Mouse (Mus musculus) neural tube, embryonic 11.5 days (tissue): Measurements from ENCODE around the gene Tff2. TPM values are rescaled to one million over a fixed set of nuclear protein-coding genes. Genes with fewer than 3 reads are reported as not detected.

Source experiments
- ATAC-seq: fragments of 200-750 bp; cut with Nextera tagmentation; 2 replicates; pipeline ENCODE4 v1.8.0; 2017; ENCODE audit warnings: moderate number of reproducible peaks, mild to moderate bottlenecking, moderate TSS enrichment, moderate library complexity; ENCODE audit not compliant: insufficient read depth, low FRiP score, low TSS enrichment
- DNase-seq: peaks from one replicate; pipeline ENCODE4 v3.0.0-alpha.2; 2015; ENCODE audit warnings: low spot score
- H3K27ac ChIP-seq: fragments of 300-500 bp; sonication (generic); 2 replicates; pipeline ENCODE4 v1.5.1; 2014; ENCODE audit warnings: low read depth, mild to moderate bottlenecking, low read length
- H3K27me3 ChIP-seq: fragments of 300-500 bp; sonication (generic); 2 replicates; pipeline ENCODE4 v1.6.1; 2014; ENCODE audit warnings: mild to moderate bottlenecking, low read length, mixed read lengths; ENCODE audit not compliant: control insufficient read depth, insufficient read depth
- H3K36me3 ChIP-seq: fragments of 300-500 bp; sonication (generic); 2 replicates; pipeline ENCODE4 v1.6.1; 2014; ENCODE audit warnings: mild to moderate bottlenecking, low read length, moderate library complexity, mixed read lengths; ENCODE audit not compliant: control insufficient read depth, insufficient read depth
- H3K4me1 ChIP-seq: fragments of 300-500 bp; sonication (generic); 2 replicates; pipeline ENCODE4 v1.6.1; 2014; ENCODE audit warnings: low read length, mixed read lengths; ENCODE audit not compliant: control insufficient read depth, insufficient read depth
- H3K4me2 ChIP-seq: fragments of 300-500 bp; sonication (generic); 2 replicates; pipeline ENCODE4 v1.6.1; 2014; ENCODE audit warnings: low read depth, mild to moderate bottlenecking, moderate library complexity
- H3K4me3 ChIP-seq: fragments of 300-500 bp; sonication (generic); 2 replicates; pipeline ENCODE4 v1.5.1; 2014; ENCODE audit warnings: low read depth, low read length
- H3K9ac ChIP-seq: fragments of 300-500 bp; sonication (generic); 2 replicates; pipeline ENCODE4 v1.6.1; 2014; ENCODE audit warnings: mild to moderate bottlenecking, low read length
- H3K9me3 ChIP-seq: fragments of 300-500 bp; sonication (generic); 2 replicates; pipeline ENCODE4 v1.6.1; 2016; ENCODE audit warnings: low read length; ENCODE audit not compliant: control insufficient read depth
- WGBS: fragments of 180-500 bp; shearing (Covaris S2); extraction: QIAGEN DNeasy Blood & Tissue Kit; methylation state at CpG from one replicate; pipeline ENCODE4 v1.1.7; 2014; 5-methylcytosine and 5-hydroxymethylcytosine counted together
- polyA plus RNA-seq: library from polyadenylated mRNA; unstranded; fragments of >200 nt; fragmentation: Nextera tagmentation; extraction: Ambion mirVana; gene quantifications from 2 replicates; pipeline ENCODE4 v1.2.1, GENCODE M21; 2014

Gene Tff2
- polyA plus RNA-seq, 1 experiment from 2014 or later = not detected

DNA sequence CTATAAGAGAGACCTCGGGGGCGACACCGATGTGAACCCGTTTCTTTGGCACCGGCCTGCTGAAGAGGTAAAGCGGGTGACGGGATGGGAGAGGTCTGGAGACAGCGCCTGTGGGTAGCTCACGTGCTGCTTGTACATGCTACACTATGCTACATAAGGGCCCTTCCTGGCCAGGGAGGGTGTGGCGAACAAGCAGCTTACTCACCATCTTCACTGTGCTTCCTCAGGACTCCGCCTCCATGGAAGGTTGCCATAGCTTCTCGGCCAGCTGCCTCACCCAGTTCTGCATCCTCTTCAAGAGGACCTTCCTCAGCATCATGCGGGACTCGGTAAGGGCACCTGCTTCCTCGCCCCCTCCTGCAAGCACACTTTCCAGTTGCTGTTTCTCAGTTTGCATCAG lies 35.7 kb downstream of the Tff2 start:
- Histone ChIP-seq H3K36me3 (no peaks in the 10 kb centered on the region), H3K4me3 (no peak overlapping the region), H3K9me3 (no peaks in the 10 kb centered on the region), H3K4me1 (peaks cover 2% of the 10 kb centered on the region; the same call in 1 of the 2 replicates), H3K9ac (no peak overlapping the region), H3K27me3 (no peaks in the 10 kb centered on the region), H3K4me2 (no peak overlapping the region), H3K27ac (no peak overlapping the region)
- no peak for ATAC-seq
- 94% methylated on average over 15 of the region's 15 CpGs for WGBS
- no peak for DNase-seq

DNA sequence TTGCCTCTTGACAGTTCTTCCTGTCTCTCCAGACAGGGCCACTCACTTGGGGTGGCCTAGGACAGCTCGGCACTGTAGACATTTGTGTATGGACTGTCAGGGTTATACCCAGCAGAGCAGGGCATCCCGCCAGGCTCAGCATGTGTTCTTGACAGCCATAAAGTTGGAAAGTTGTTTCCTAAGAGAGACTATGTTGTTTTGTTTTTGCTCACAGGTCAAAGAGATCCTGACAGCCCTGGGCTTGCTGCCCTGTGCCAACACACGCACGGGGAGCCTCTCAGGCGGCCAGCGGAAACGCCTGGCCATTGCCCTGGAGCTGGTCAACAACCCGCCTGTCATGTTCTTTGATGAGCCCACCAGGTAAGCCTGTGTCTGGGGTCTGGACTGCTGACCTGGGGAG lies 40.3 kb downstream of the Tff2 start:
- Histone ChIP-seq H3K4me1 (no peaks in the 10 kb centered on the region), H3K9me3 (no peaks in the 10 kb centered on the region), H3K27ac (no peak overlapping the region), H3K4me3 (no peak overlapping the region), H3K4me2 (no peak overlapping the region), H3K36me3 (no peaks in the 10 kb centered on the region), H3K27me3 (no peaks in the 10 kb centered on the region), H3K9ac (no peak overlapping the region)
- no peak for ATAC-seq
- 85% methylated on average over 8 of the region's 8 CpGs for WGBS
- DNase-seq = no peak

DNA sequence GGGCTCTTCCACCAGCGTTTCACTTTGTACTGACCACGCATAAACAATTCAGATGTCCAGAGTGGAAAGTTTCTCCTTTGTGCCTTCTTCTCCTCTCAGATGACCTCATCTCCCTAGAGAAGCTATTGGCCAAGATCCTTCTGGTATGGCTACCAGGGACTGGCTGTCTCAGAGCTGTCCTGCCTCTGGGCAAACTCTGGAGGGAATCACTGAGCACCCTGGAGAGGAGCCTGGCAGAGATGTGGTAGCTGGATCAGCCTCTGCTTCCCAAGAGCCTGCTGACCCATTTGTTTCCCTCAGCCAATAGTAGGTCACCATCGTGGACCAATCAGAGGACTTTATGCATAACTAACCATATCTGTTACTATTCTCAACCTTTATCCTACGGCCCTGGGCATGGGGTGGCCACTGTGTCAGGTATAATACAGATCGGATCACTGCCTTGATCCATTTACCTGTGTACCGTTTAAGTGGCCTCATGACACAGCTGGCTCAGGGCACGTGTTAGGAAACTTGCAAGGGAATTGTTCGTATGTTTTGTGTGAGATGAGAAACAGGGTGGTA lies 41.0 kb downstream of the Tff2 start:
- Histone ChIP-seq H3K27ac (no peak overlapping the region), H3K27me3 (no peaks in the 10 kb centered on the region), H3K4me2 (no peak overlapping the region), H3K4me3 (no peak overlapping the region), H3K4me1 (no peaks in the 10 kb centered on the region), H3K9ac (no peak overlapping the region), H3K36me3 (no peaks in the 10 kb centered on the region), H3K9me3 (no peaks in the 10 kb centered on the region)
- DNase-seq (no peak), ATAC-seq (no peak)
- 92% methylated on average over 8 of the region's 8 CpGs for whole genome bisulfite sequencing

DNA sequence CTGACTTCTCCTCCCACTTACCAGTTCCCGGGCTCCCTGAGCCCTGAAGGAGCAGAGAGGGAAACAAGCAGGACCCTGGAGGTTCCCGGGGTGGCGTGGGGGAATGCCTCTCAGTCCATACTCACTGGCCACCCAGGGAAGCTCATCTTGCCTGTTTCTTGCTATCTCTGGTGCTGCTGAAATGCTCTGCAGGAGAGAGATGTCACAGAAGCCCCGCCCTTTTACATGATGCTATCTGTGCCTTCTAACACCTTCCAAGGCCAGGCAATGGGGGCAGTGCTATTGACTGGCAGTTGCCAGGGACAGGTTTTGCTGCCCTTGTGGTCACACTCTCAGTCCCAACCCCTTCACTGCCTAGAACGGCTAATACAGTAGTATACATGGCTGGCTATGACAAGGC lies 45.3 kb downstream of the Tff2 start:
- Histone ChIP-seq H3K9me3 (no peaks in the 10 kb centered on the region), H3K4me1 (no peaks in the 10 kb centered on the region), H3K9ac (no peak overlapping the region), H3K36me3 (no peaks in the 10 kb centered on the region), H3K27ac (no peak overlapping the region), H3K4me3 (no peak overlapping the region), H3K27me3 (no peaks in the 10 kb centered on the region), H3K4me2 (no peak overlapping the region)
- ATAC-seq = no peak
- no peak for DNase-seq
- WGBS = 87% methylated on average over 5 of the region's 5 CpGs

DNA sequence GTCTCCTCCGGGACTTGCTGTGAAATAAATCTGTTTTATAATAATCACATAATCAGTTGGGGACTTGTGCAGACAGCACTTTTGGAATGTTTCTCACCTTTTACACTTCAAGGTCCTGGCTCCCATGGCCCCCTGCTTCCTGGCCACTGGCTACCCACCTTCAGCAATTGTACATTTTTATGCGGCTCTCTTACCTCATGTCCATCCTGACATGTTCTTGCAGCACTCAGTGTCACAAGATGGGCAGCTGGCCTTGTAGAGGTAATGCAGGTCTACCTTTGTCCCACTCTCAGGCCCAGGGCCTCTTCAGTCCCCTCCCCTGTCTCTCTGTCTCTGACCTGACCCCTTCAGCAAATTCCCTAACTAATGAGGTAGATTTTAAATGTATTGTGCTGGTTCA lies 47.2 kb downstream of the Tff2 start:
- Histone ChIP-seq H3K4me2 (no peak overlapping the region), H3K36me3 (no peaks in the 10 kb centered on the region), H3K9ac (no peak overlapping the region), H3K9me3 (no peaks in the 10 kb centered on the region), H3K4me1 (no peaks in the 10 kb centered on the region), H3K27ac (no peak overlapping the region), H3K27me3 (no peaks in the 10 kb centered on the region), H3K4me3 (no peak overlapping the region)
- 96% methylated on average over 2 of the region's 2 CpGs for WGBS
- ATAC-seq = no peak
- no peak for DNase-seq

DNA sequence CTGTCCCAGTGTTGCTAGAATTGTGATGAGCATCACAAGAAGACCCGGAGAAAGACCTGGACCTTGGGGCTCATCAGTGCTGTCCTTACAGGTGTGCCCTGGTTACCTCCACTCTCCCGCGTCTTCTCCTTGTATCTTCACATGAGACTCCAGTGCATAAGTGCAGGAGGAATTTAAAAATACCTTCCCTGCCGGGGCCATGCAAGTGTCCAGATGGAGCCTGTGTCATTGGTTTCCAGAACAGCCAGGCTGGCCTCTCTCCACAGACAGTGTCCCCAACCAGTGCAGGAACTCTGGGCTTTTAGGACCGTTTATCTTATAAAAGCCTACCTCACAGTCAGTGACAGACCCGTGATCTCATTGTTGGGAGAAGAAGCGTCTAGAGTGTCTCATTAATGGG lies 48.5 kb downstream of the Tff2 start:
- DNase-seq (no peak), ATAC-seq (no peak)
- H3K36me3 ChIP-seq = no peaks in the 10 kb centered on the region
- 83% methylated on average over 7 of the region's 7 CpGs for WGBS
- no peaks in the 10 kb centered on the region for H3K27me3 ChIP-seq
- no peak overlapping the region for H3K9ac ChIP-seq
- no peak overlapping the region for H3K27ac ChIP-seq
- no peak overlapping the region for H3K4me3 ChIP-seq
- H3K9me3 ChIP-seq = no peaks in the 10 kb centered on the region
- no peak overlapping the region for H3K4me2 ChIP-seq
- peaks cover 8% of the 10 kb centered on the region; the same call in 1 of the 2 replicates for H3K4me1 ChIP-seq

DNA sequence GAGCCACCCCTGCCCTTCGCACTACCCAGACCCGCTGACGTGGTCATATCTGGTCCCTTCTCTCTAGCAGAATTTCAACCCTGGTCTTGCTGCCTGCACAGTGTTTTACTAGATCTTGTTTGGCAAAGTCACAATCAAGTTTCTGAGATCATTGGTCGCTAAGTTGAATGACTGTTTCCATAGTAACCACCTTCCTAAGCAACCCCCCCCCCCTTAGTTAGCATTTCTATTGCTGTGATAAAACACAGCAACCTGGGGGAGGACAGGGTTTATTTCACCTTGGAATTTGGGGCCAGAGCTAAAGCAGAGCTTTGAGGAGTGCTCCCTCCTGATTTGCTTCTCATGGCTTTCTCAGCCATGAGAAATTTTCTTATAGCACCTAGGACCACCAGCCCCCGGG lies 49.3 kb downstream of the Tff2 start:
- no peak for ATAC-seq
- H3K27me3 ChIP-seq = no peaks in the 10 kb centered on the region
- no peak overlapping the region for H3K9ac ChIP-seq
- H3K4me2 ChIP-seq = no peak overlapping the region
- 50% methylated on average over 5 of the region's 5 CpGs for WGBS
- H3K4me1 ChIP-seq = peaks cover 13% of the 10 kb centered on the region; the same call in 1 of the 2 replicates
- DNase-seq = no peak
- H3K9me3 ChIP-seq = no peaks in the 10 kb centered on the region
- no peak overlapping the region for H3K4me3 ChIP-seq
- no peak overlapping the region for H3K27ac ChIP-seq
- H3K36me3 ChIP-seq = no peaks in the 10 kb centered on the region

Other genes with a start within 250 kb of the Tff2 start
- 0.07 and 0.08 TPM in 2 replicates for gene Glp1r, start 242.5 kb downstream of the Tff2 start, polyA plus RNA-seq
- gene Umodl1, start 189.6 kb downstream of the Tff2 start, polyA plus RNA-seq = not detected in 2 replicates
- 8.5 and 9.7 TPM in 2 replicates for gene Abcg1, start 86.6 kb downstream of the Tff2 start, polyA plus RNA-seq
- gene Tff3, start 14.6 kb downstream of the Tff2 start, polyA plus RNA-seq = 0.53 TPM in 1 of 2 replicates, not detected in the other
- not detected in 2 replicates for gene Tff1, start 21.0 kb upstream of the Tff2 start, polyA plus RNA-seq
- gene Tmprss3, start 54.7 kb upstream of the Tff2 start, polyA plus RNA-seq = not detected in 2 replicates
- gene Ubash3a, start 63.6 kb upstream of the Tff2 start, polyA plus RNA-seq = 0.42 and 1.3 TPM in 2 replicates
- gene Rsph1, start 133.1 kb upstream of the Tff2 start, polyA plus RNA-seq = 0.95 and 1.7 TPM in 2 replicates
- gene Slc37a1, start 142.5 kb upstream of the Tff2 start, polyA plus RNA-seq = 11.2 and 13.9 TPM in 2 replicates
- gene Pde9a, start 241.9 kb upstream of the Tff2 start, polyA plus RNA-seq = 34.5 and 35.5 TPM in 2 replicates